Mouse (Mus musculus): ENCODE measurements around the gene Mical3.

Gene Mical3

GRCm38 (mm10) chr6:121145906-121146305 is 15.1 kb upstream of the Mical3 start:
- no peak for DNase-seq (ENCODE audit: low spot score in 2 of 2)

GRCm38 (mm10) chr6:121145010-121145604 is 14.3 kb upstream of the Mical3 start:
- no peak for DNase-seq (ENCODE audit: low spot score in 2 of 2)

- DNase-seq (ENCODE audit: low spot score in 2 of 2): peak; percentile 20 to 21
Measured at GRCm38 (mm10) chr6:121144066-121144465, 13.3 kb upstream of the Mical3 start.

GRCm38 (mm10) chr6:121143439-121143838 is 12.6 kb upstream of the Mical3 start:
- DNase-seq (ENCODE audit: low spot score in 2 of 2): no peak

GRCm38 (mm10) chr6:121142298-121142697 is 11.5 kb upstream of the Mical3 start:
- DNase-seq (ENCODE audit: low spot score in 2 of 2): no peak

GRCm38 (mm10) chr6:121139271-121139670 is 8.5 kb upstream of the Mical3 start:
- DNase-seq (ENCODE audit: low spot score in 2 of 2): no peak

GRCm38 (mm10) chr6:121138338-121139040 is 7.7 kb upstream of the Mical3 start:
- no peak for DNase-seq (ENCODE audit: low spot score in 2 of 2)

GRCm38 (mm10) chr6:121137222-121137621 is 6.4 kb upstream of the Mical3 start:
- no peak for DNase-seq (ENCODE audit: low spot score in 2 of 2)

GRCm38 (mm10) chr6:121134884-121135283 is 4.1 kb upstream of the Mical3 start:
- no peak for DNase-seq (ENCODE audit: low spot score in 2 of 2)

- no peak for DNase-seq (ENCODE audit: low spot score in 2 of 2)
Measured at GRCm38 (mm10) chr6:121134249-121134648, 3.5 kb upstream of the Mical3 start.

GRCm38 (mm10) chr6:121130039-121130705 is 627 bp downstream of the Mical3 start:
- DNase-seq (ENCODE audit: low spot score in 2 of 2): peak; percentile 85 to 88

- DNase-seq (ENCODE audit: low spot score in 2 of 2): peak in 1 of 2 experiments; percentile 28
Measured at GRCm38 (mm10) chr6:121129506-121129905, 1.3 kb downstream of the Mical3 start.

GRCm38 (mm10) chr6:121128736-121129135 is 2.1 kb downstream of the Mical3 start:
- DNase-seq (ENCODE audit: low spot score in 2 of 2): peak in 1 of 2 experiments; percentile 15

GRCm38 (mm10) chr6:121127726-121128125 is 3.1 kb downstream of the Mical3 start:
- no peak for DNase-seq (ENCODE audit: low spot score in 2 of 2)

- no peak for DNase-seq (ENCODE audit: low spot score in 2 of 2)
Measured at GRCm38 (mm10) chr6:121126202-121126601, 4.6 kb downstream of the Mical3 start.

- DNase-seq (ENCODE audit: low spot score in 2 of 2): no peak
Measured at GRCm38 (mm10) chr6:121122739-121123241, 8.0 kb downstream of the Mical3 start.

GRCm38 (mm10) chr6:121120776-121121175 is 10.0 kb downstream of the Mical3 start:
- no peak for DNase-seq (ENCODE audit: low spot score in 2 of 2)

- DNase-seq (ENCODE audit: low spot score in 2 of 2): no peak
Measured at GRCm38 (mm10) chr6:121117971-121118755, 12.6 kb downstream of the Mical3 start.

- no peak for DNase-seq (ENCODE audit: low spot score in 2 of 2)
Measured at GRCm38 (mm10) chr6:121117142-121117541, 13.7 kb downstream of the Mical3 start.

- no peak for DNase-seq (ENCODE audit: low spot score in 2 of 2)
Measured at GRCm38 (mm10) chr6:121116434-121116833, 14.4 kb downstream of the Mical3 start.

GRCm38 (mm10) chr6:121111448-121112055 is 19.2 kb downstream of the Mical3 start:
- DNase-seq (ENCODE audit: low spot score in 2 of 2): no peak
